Comparison of ENCODE assay signal across 30 mouse cellular contexts in genomic region chr2:120001956-120002355, GRCm38 (mm10). TPM values are rescaled to one million over a fixed set of nuclear protein-coding genes. Genes with fewer than 3 reads are reported as not detected.
DNase-seq lines count a peak whose midpoint lies in the region; ATAC-seq and TF ChIP-seq lines count a peak whose summit lies in the region.
"Had no signal": no experiment of that assay in that cellular context is flagged by ENCODE, and none has a peak within 500 bp of the region (broad histone marks: within the 10 kb centered on the region; RNA-seq: fewer than 3 reads in every experiment).

No protein-coding gene starts in this region.

- H3K27me3 ChIP-seq in kidney, embryonic 15.5 days: no peaks in the 10 kb centered on the region
- H3K27me3 ChIP-seq in lung, postnatal 0 days (replicated peaks; ENCODE audit: insufficient read depth, low read length): no peaks in the 10 kb centered on the region
- H3K27me3 ChIP-seq: CH12.LX; embryonic facial prominence, embryonic 13.5 days; forebrain, embryonic 12.5 days; forebrain, embryonic 15.5 days; heart, embryonic 12.5 days; heart, embryonic 15.5 days; hindbrain, embryonic 12.5 days; hindbrain, embryonic 15.5 days; Patski had no signal

- no peak overlapping the region for H3K4me2 ChIP-seq in kidney, embryonic 15.5 days
- H3K4me2 ChIP-seq in lung, postnatal 0 days (replicated peaks; ENCODE audit: low read depth, low read length): no peak overlapping the region
- H3K4me2 ChIP-seq: embryonic facial prominence, embryonic 13.5 days; forebrain, embryonic 12.5 days; forebrain, embryonic 15.5 days; heart, embryonic 12.5 days; heart, embryonic 15.5 days; hindbrain, embryonic 12.5 days; hindbrain, embryonic 15.5 days had no signal

- 0 out of 2 replicates have a peak overlapping the region, but pooled peaks have one; percentile 9 for H3K27ac ChIP-seq in kidney, embryonic 15.5 days
- peak overlapping the region; percentile 85 for H3K27ac ChIP-seq in lung, postnatal 0 days (ENCODE audit: low read length)
- H3K27ac ChIP-seq: embryonic facial prominence, embryonic 13.5 days; forebrain, embryonic 12.5 days; forebrain, embryonic 15.5 days; heart, embryonic 15.5 days; hindbrain, embryonic 12.5 days; hindbrain, embryonic 15.5 days had no signal

- no peak for ATAC-seq in kidney, embryonic 15.5 days (replicated peaks; ENCODE audit: low FRiP score)
- no peak for ATAC-seq in lung, postnatal 0 days
- ATAC-seq: forebrain, embryonic 15.5 days; Patski had no signal

- WGBS in kidney, embryonic 15.5 days: 68% methylated on average over 4 of the region's 4 CpGs
- WGBS in lung, postnatal 0 days: 69% methylated on average over 4 of the region's 4 CpGs

- no peak for TF ChIP-seq CTCF in lung, postnatal 0 days (IDR thresholded peaks at IDR 0.05)

- no peak for DNase-seq in kidney, postnatal 25 days
- DNase-seq in lung, postnatal 0 days (ENCODE audit: low spot score): no peak
- DNase-seq in lung, postnatal 25 days (ENCODE audit: low spot score): no peak
- DNase-seq in testis, postnatal 10 days (ENCODE audit: low spot score): peak; percentile 67
- DNase-seq in ovary, postnatal 36 days (ENCODE audit: low spot score): no peak
- DNase-seq: adrenal gland, postnatal 10 days; adrenal gland, postnatal 36 days; B cell, adult 2 months; cerebellum, adult 11 months; cerebellum, adult 2 months; cerebellum, postnatal 10 days; cerebellum, postnatal 36 days; embryo, embryonic 11 days; gastrocnemius, postnatal 25 days; heart, adult 18-20 months; heart, postnatal 10 days; heart, postnatal 36 days had no signal

- H3K4me3 ChIP-seq in kidney, embryonic 15.5 days (replicated peaks): no peak overlapping the region
- no peak overlapping the region for H3K4me3 ChIP-seq in lung, postnatal 0 days (ENCODE audit: low read depth, low read length)
- H3K4me3 ChIP-seq: embryonic facial prominence, embryonic 10.5 days; embryonic facial prominence, embryonic 13.5 days; erythroblast, embryonic 14.5 days; forebrain, embryonic 12.5 days; forebrain, embryonic 15.5 days; heart, embryonic 12.5 days; heart, embryonic 15.5 days; hindbrain, embryonic 12.5 days; hindbrain, embryonic 15.5 days had no signal

- peaks cover 15% of the 10 kb centered on the region for H3K36me3 ChIP-seq in kidney, embryonic 15.5 days
- no peaks in the 10 kb centered on the region; the same call in 1 of the 2 replicates for H3K36me3 ChIP-seq in lung, postnatal 0 days (ENCODE audit: insufficient read depth, low read length)
- H3K36me3 ChIP-seq: heart, embryonic 15.5 days had no signal

- no peaks in the 10 kb centered on the region for H3K9me3 ChIP-seq in kidney, embryonic 15.5 days (replicated peaks)
- H3K9me3 ChIP-seq in lung, postnatal 0 days (ENCODE audit: low read length): no peaks in the 10 kb centered on the region
- H3K9me3 ChIP-seq: embryonic facial prominence, embryonic 10.5 days; embryonic facial prominence, embryonic 13.5 days; forebrain, embryonic 12.5 days; forebrain, embryonic 15.5 days; G1E; heart, embryonic 12.5 days; heart, embryonic 15.5 days; hindbrain, embryonic 12.5 days; hindbrain, embryonic 15.5 days had no signal

- no peak for TF ChIP-seq EP300 in lung, postnatal 0 days (IDR thresholded peaks at IDR 0.05)

- H3K9ac ChIP-seq in kidney, embryonic 15.5 days: no peak overlapping the region
- no peak overlapping the region for H3K9ac ChIP-seq in lung, postnatal 0 days (replicated peaks; ENCODE audit: low read depth)
- H3K9ac ChIP-seq: embryonic facial prominence, embryonic 13.5 days; forebrain, embryonic 12.5 days; forebrain, embryonic 15.5 days; heart, embryonic 12.5 days; heart, embryonic 15.5 days; hindbrain, embryonic 12.5 days; hindbrain, embryonic 15.5 days had no signal

- peaks cover 26% of the 10 kb centered on the region for H3K4me1 ChIP-seq in kidney, embryonic 15.5 days
- no peaks in the 10 kb centered on the region; the same call in 1 of the 2 replicates for H3K4me1 ChIP-seq in lung, postnatal 0 days (ENCODE audit: insufficient read depth, low read depth, low read length)
- H3K4me1 ChIP-seq: forebrain, embryonic 12.5 days; forebrain, embryonic 15.5 days; hindbrain, embryonic 15.5 days had no signal

RNA-seq across cellular contexts. Expression of gene Jmjd7, which starts 25.3 kb away (rescaled TPM):
- polyA plus RNA-seq in kidney, embryonic 15.5 days (2015; fragmentation: Nextera tagmentation; extraction: Ambion mirVana): 19.4 and 21.9 TPM in 2 replicates
- polyA plus RNA-seq in lung, postnatal 0 days (2015; fragmentation: Nextera tagmentation; extraction: Ambion mirVana): 18.1 and 22.6 TPM in 2 replicates

RNA-seq across cellular contexts. Expression of gene Gm28042, which starts 25.3 kb away (rescaled TPM):
- 2.9 and 3.3 TPM in 2 replicates for polyA plus RNA-seq in kidney, embryonic 15.5 days (2015; fragmentation: Nextera tagmentation; extraction: Ambion mirVana)
- polyA plus RNA-seq in lung, postnatal 0 days (2015; fragmentation: Nextera tagmentation; extraction: Ambion mirVana): 0.69 and 0.70 TPM in 2 replicates

RNA-seq across cellular contexts. Expression of gene Mapkbp1, which starts 29.5 kb away (rescaled TPM):
- 3.3 and 4.0 TPM in 2 replicates for polyA plus RNA-seq in kidney, embryonic 15.5 days (2015; fragmentation: Nextera tagmentation; extraction: Ambion mirVana)
- polyA plus RNA-seq in lung, postnatal 0 days (2015; fragmentation: Nextera tagmentation; extraction: Ambion mirVana): 2.5 and 2.6 TPM in 2 replicates

RNA-seq across cellular contexts. Expression of gene Pla2g4b, which starts 31.3 kb away (rescaled TPM):
- polyA plus RNA-seq in kidney, embryonic 15.5 days (2015; fragmentation: Nextera tagmentation; extraction: Ambion mirVana): 1.8 and 2.6 TPM in 2 replicates
- 0.18 and 0.92 TPM in 2 replicates for polyA plus RNA-seq in lung, postnatal 0 days (2015; fragmentation: Nextera tagmentation; extraction: Ambion mirVana)
